ENCODE assay signal across 25 mouse cellular contexts in the genomic region with DNA sequence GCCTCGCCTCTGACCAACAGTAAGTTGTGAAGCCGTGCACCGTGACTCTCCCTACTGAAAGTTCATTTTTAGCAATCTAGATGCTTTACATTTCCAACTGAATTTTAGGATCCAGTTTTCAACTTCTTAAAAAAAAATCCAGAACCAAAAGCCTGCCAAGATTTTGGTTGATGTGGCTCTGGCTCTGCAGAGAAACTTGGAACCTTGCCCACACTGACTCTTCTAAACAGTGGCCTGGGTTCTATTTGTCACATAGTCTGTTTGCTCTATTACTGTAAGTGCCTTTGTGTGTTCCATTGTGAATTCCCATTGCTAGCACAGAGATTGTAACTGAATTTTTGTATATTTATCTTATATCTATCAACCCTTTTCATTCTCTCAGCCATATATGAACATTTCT.
DNase-seq lines count a peak whose midpoint lies in the region; ATAC-seq and TF ChIP-seq lines count a peak whose summit lies in the region.
"Had no signal": no experiment of that assay in that cellular context is flagged by ENCODE, and none has a peak within 500 bp of the region (broad histone marks: within the 10 kb centered on the region; RNA-seq: fewer than 3 reads in every experiment).

No protein-coding gene starts in this region.

- no peak for TF ChIP-seq CTCF in forebrain, postnatal 0 days (IDR thresholded peaks at IDR 0.05; ENCODE audit: low read depth)

- no peak overlapping the region for H3K27ac ChIP-seq in forebrain, postnatal 0 days (ENCODE audit: low read depth, low read length)
- H3K27ac ChIP-seq in forebrain, embryonic 15.5 days (replicated peaks): no peak overlapping the region
- H3K27ac ChIP-seq in intestine, embryonic 14.5 days (ENCODE audit: low read depth): peak overlapping the region; percentile 55
- no peak overlapping the region; the same call in 1 of the 2 replicates for H3K27ac ChIP-seq in intestine, embryonic 16.5 days (ENCODE audit: low read length)
- H3K27ac ChIP-seq: forebrain, embryonic 10.5 days; hindbrain, embryonic 12.5 days had no signal

- H3K9me3 ChIP-seq in forebrain, postnatal 0 days (ENCODE audit: low read length): no peaks in the 10 kb centered on the region
- no peaks in the 10 kb centered on the region for H3K9me3 ChIP-seq in forebrain, embryonic 15.5 days
- no peaks in the 10 kb centered on the region for H3K9me3 ChIP-seq in intestine, embryonic 14.5 days (ENCODE audit: control insufficient read depth, low read length)
- H3K9me3 ChIP-seq in intestine, embryonic 16.5 days (ENCODE audit: control insufficient read depth, low read length): no peaks in the 10 kb centered on the region
- H3K9me3 ChIP-seq: embryonic facial prominence, embryonic 15.5 days; hindbrain, embryonic 12.5 days had no signal

- H3K4me2 ChIP-seq in forebrain, postnatal 0 days (ENCODE audit: low read depth): no peak overlapping the region
- no peak overlapping the region for H3K4me2 ChIP-seq in forebrain, embryonic 15.5 days (replicated peaks)
- no peak overlapping the region for H3K4me2 ChIP-seq in intestine, embryonic 14.5 days (ENCODE audit: low read length)
- no peak overlapping the region for H3K4me2 ChIP-seq in intestine, embryonic 16.5 days (ENCODE audit: low read depth, low read length)
- H3K4me2 ChIP-seq: embryonic facial prominence, embryonic 15.5 days; hindbrain, embryonic 12.5 days had no signal

- DNase-seq in forebrain, postnatal 0 days: peak; percentile 8
- no peak for DNase-seq in intestine, embryonic 14.5 days (ENCODE audit: low spot score)
- DNase-seq in lung, postnatal 10 days: peak; percentile 30
- no peak for DNase-seq in lung, postnatal 25 days (ENCODE audit: low spot score)
- peak; percentile 60 for DNase-seq in adipocyte (ENCODE audit: low spot score)
- no peak for DNase-seq in cerebellum, postnatal 4 days (ENCODE audit: low spot score in 2 of 2)
- DNase-seq: adrenal gland, adult 2 months; adrenal gland, postnatal 36 days; cerebellum, adult 11 months; cerebellum, adult 9-10 months; cerebellum, postnatal 25 days; gastrocnemius, adult 2 months; gastrocnemius, postnatal 25 days; heart, postnatal 10 days; heart, postnatal 4 days had no signal

- 58% methylated on average over 3 of the region's 3 CpGs for WGBS in forebrain, postnatal 0 days
- 69% methylated on average over 3 of the region's 3 CpGs for WGBS in forebrain, embryonic 15.5 days
- WGBS in intestine, embryonic 14.5 days: 37% methylated on average over 3 of the region's 3 CpGs
- WGBS in intestine, embryonic 16.5 days: 41% methylated on average over 3 of the region's 3 CpGs

- no peaks in the 10 kb centered on the region for H3K27me3 ChIP-seq in forebrain, postnatal 0 days (ENCODE audit: insufficient read depth, low read length)
- H3K27me3 ChIP-seq in forebrain, embryonic 15.5 days: no peaks in the 10 kb centered on the region
- H3K27me3 ChIP-seq in intestine, embryonic 14.5 days (replicated peaks; ENCODE audit: control insufficient read depth, insufficient read depth, low read length): no peaks in the 10 kb centered on the region
- no peaks in the 10 kb centered on the region for H3K27me3 ChIP-seq in intestine, embryonic 16.5 days (replicated peaks; ENCODE audit: control insufficient read depth, insufficient read depth, low read length)
- H3K27me3 ChIP-seq: hindbrain, embryonic 12.5 days had no signal

- no peaks in the 10 kb centered on the region for H3K36me3 ChIP-seq in forebrain, postnatal 0 days (ENCODE audit: insufficient read depth)
- no peaks in the 10 kb centered on the region for H3K36me3 ChIP-seq in forebrain, embryonic 15.5 days
- no peaks in the 10 kb centered on the region for H3K36me3 ChIP-seq in intestine, embryonic 14.5 days (ENCODE audit: control insufficient read depth, insufficient read depth, low read length)
- no peaks in the 10 kb centered on the region for H3K36me3 ChIP-seq in intestine, embryonic 16.5 days (ENCODE audit: control insufficient read depth, insufficient read depth, low read length)
- H3K36me3 ChIP-seq: embryonic facial prominence, embryonic 15.5 days; forebrain, embryonic 10.5 days; hindbrain, embryonic 12.5 days had no signal

- ATAC-seq in forebrain, postnatal 0 days: no peak
- ATAC-seq in forebrain, embryonic 15.5 days (replicated peaks): no peak
- no peak for ATAC-seq in intestine, embryonic 14.5 days (replicated peaks; ENCODE audit: low FRiP score, low TSS enrichment, low read depth)
- no peak for ATAC-seq in intestine, embryonic 16.5 days
- ATAC-seq: activated CD4-positive, CD25-positive, alpha-beta regulatory T cell, adult 4 months; forebrain, embryonic 14.5 days; intestine, postnatal 0 days; Patski had no signal

- H3K4me3 ChIP-seq in forebrain, postnatal 0 days (ENCODE audit: low read depth, low read length): no peak overlapping the region
- H3K4me3 ChIP-seq in forebrain, embryonic 15.5 days: no peak overlapping the region
- H3K4me3 ChIP-seq in intestine, embryonic 14.5 days (ENCODE audit: low read depth, low read length): no peak overlapping the region
- H3K4me3 ChIP-seq in intestine, embryonic 16.5 days (ENCODE audit: low read length): no peak overlapping the region
- H3K4me3 ChIP-seq: embryonic facial prominence, embryonic 15.5 days; erythroblast, embryonic 14.5 days; forebrain, embryonic 10.5 days; gastrocnemius, adult 2 months; hindbrain, embryonic 12.5 days had no signal

- H3K4me1 ChIP-seq in forebrain, postnatal 0 days (ENCODE audit: insufficient read depth): no peaks in the 10 kb centered on the region
- H3K4me1 ChIP-seq in forebrain, embryonic 15.5 days: no peaks in the 10 kb centered on the region
- peaks cover 6% of the 10 kb centered on the region for H3K4me1 ChIP-seq in intestine, embryonic 14.5 days (replicated peaks; ENCODE audit: control insufficient read depth, insufficient read depth, low read length)
- H3K4me1 ChIP-seq in intestine, embryonic 16.5 days (ENCODE audit: control insufficient read depth, insufficient read depth, low read length): 0 out of 2 replicates have a peak, but pooled peaks cover 4% of the 10 kb centered on the region
- H3K4me1 ChIP-seq: forebrain, embryonic 10.5 days; hindbrain, embryonic 12.5 days had no signal

- no peak overlapping the region for H3K9ac ChIP-seq in forebrain, postnatal 0 days
- no peak overlapping the region for H3K9ac ChIP-seq in forebrain, embryonic 15.5 days (replicated peaks)
- no peak overlapping the region for H3K9ac ChIP-seq in intestine, embryonic 14.5 days (ENCODE audit: low read length)
- H3K9ac ChIP-seq in intestine, embryonic 16.5 days (ENCODE audit: low read depth, low read length): no peak overlapping the region
- H3K9ac ChIP-seq: embryonic facial prominence, embryonic 15.5 days; hindbrain, embryonic 12.5 days had no signal

Comparison
In these comparisons a context has a peak if more than half of its experiments do, and no peak if none do; other contexts are left out.
1. DNase-seq: peak in forebrain, postnatal 0 days (single experiment), lung, postnatal 10 days (single experiment) and adipocyte (single experiment); none in intestine, embryonic 14.5 days (single experiment), lung, postnatal 25 days (single experiment) and cerebellum, postnatal 4 days (0 of 2).